Mouse (Mus musculus): ENCODE measurements around the gene Aanat. TPM values are rescaled to one million over a fixed set of nuclear protein-coding genes. Genes with fewer than 3 reads are reported as not detected.

Aanat gene
- polyA plus RNA-seq (2016; fragmentation: Nextera tagmentation; extraction: Ambion mirVana): not detected in 2 replicates

DNA sequence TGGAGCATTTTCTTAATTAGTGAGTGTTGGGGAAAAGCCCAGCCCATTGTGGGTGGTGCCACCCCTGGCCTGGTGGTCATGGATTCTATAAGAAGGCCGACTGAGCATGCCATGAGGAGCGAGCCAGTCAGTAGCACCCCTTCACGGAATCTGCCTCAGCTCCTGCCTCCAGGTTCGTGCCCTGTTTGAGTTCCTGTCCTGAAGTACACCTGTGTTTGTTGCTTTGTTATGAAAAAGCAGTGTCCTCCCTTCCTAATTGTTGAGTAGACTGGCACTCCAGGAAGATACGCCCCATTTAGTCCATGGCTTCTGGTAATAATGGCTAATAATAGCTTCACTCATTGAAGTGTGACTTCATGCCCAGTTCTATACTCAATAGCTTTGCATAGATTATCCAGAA, at the start of gene Aanat:
TSS of gene Aanat (plus strand) at position 123 of the 400 bp plus-strand sequence.
- Histone ChIP-seq H3K27ac (peak within 1 kb of the TSS; percentile 25; the same call in 1 of the 2 replicates), H3K4me3 (0 out of 2 replicates have a peak within 1 kb of the TSS, but pooled peaks have one; percentile 25), H3K4me1 (peaks cover 28% of the 10 kb centered on the region), H3K27me3 (ENCODE audit: insufficient read depth, poor library complexity, severe bottlenecking) (peaks cover 25% of the 10 kb centered on the region), H3K9me3 (no peaks in the 10 kb centered on the region), H3K36me3 (no peaks in the 10 kb centered on the region)
- 65% methylated on average over 5 of the region's 5 CpGs for WGBS
- no peak for DNase-seq (ENCODE audit: low spot score)

DNA sequence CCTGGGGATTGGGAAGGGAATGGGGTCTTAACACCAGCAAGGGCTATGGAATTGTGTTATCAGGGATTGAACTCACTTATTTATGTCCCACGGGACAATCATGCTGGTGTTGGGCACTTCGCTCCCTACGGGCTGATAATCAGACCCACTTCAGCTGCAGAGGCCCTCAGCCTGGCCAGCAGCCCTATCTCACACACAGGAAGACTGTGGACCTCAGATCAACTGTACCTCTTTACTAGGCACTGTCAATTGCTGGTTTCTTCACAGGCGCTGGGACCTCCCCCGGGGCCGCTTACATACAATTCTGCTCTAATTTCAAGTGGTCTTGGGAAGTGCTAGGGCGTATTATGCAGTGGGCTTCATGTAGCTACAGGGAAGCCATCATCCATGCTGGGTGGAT, 49.5 kb upstream of the Aanat start:
- WGBS: 59% methylated on average over 7 of the region's 7 CpGs
- Histone ChIP-seq H3K27ac (0 out of 2 replicates have a peak overlapping the region, but pooled peaks have one; percentile 31), H3K4me1 (peaks cover 63% of the 10 kb centered on the region), H3K36me3 (peaks cover 43% of the 10 kb centered on the region), H3K27me3 (ENCODE audit: insufficient read depth, poor library complexity, severe bottlenecking) (peaks cover 42% of the 10 kb centered on the region), H3K9me3 (no peaks in the 10 kb centered on the region), H3K4me3 (no peak overlapping the region)
- DNase-seq (ENCODE audit: low spot score): no peak

DNA sequence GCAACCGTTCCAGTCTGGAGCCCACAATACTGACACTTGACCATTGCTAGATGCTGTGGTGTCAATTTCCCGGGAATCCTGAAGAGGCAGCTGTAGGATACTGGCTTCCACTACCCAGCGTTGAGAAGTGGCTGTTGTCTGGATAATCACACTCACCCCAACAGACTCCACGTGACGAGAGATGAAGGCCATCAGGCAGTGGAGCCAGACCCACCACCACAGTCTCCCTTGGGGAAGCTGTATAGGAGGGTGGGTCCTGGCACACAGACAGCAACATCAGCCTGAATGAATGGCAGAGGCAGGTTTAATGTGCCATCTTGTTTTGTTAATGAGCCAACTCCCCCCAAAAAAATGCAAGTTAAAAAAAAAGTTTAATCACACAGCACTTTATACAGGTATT, 48.8 kb upstream of the Aanat start:
- Histone ChIP-seq H3K9me3 (no peaks in the 10 kb centered on the region), H3K4me3 (no peak overlapping the region), H3K36me3 (peaks cover 50% of the 10 kb centered on the region), H3K27ac (0 out of 2 replicates have a peak overlapping the region, but pooled peaks have one; percentile 31), H3K27me3 (ENCODE audit: insufficient read depth, poor library complexity, severe bottlenecking) (peaks cover 35% of the 10 kb centered on the region), H3K4me1 (peaks cover 56% of the 10 kb centered on the region)
- WGBS: 46% methylated on average over 5 of the region's 5 CpGs
- no peak for DNase-seq (ENCODE audit: low spot score)

DNA sequence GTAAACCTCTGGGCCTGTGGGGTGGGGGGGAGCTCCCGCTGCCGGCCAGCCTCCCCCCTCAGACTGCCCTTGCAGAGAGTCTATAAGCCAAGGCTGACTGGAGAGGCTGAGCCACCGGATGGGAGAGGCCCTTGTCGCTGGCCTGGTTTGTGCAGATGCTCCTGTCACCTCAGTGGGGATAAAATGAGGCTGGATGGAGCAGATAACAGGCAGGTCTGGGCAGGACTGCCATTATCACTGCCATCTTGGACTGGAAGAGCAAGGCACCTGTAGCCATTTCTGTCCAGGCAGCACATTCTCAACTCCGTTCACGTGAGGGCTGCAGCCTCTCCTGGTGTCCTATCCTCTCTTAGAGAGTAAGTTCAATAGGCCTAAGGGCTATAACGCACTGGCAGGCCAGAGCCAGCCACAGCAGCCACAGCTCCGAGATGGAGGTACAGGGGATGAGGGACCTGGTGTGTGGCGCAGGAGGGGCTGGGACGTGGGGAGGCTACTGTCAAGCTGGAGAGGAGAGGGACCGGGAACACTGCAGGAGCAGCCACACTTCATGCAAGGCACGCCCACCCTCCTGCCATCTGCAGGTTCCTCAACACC, 48.0 kb upstream of the Aanat start:
- no peak overlapping the region for H3K4me3 ChIP-seq
- no peak overlapping the region for H3K27ac ChIP-seq
- peaks cover 48% of the 10 kb centered on the region for H3K4me1 ChIP-seq
- no peaks in the 10 kb centered on the region for H3K9me3 ChIP-seq
- peaks cover 58% of the 10 kb centered on the region for H3K36me3 ChIP-seq
- peaks cover 27% of the 10 kb centered on the region for H3K27me3 ChIP-seq (ENCODE audit: insufficient read depth, poor library complexity, severe bottlenecking)
- DNase-seq (ENCODE audit: low spot score): no peak
- WGBS: 79% methylated on average over 12 of the region's 12 CpGs

DNA sequence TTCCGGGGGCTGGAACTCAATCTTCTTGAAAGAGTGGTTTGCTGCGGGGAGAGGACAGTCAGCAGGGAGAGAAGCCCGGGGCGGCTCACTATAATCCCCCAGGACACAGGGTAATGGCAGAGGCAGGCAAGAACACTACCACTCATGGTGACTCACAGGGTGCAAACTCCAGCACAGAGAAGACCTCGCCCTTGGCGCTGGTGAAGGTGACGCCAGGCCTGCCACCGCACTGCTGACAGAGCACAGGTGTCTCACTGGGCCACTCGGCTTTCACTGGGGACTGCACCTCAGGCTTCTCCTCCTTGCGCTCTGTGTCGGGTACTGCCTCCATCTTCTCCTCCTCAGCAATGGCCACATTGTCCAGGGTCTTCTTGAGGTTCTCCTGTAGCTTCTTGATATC, 45.0 kb upstream of the Aanat start:
- H3K4me3 ChIP-seq: no peak overlapping the region
- H3K27ac ChIP-seq: no peak overlapping the region
- WGBS: 97% methylated on average over 11 of the region's 11 CpGs
- no peak for DNase-seq (ENCODE audit: low spot score)
- H3K36me3 ChIP-seq: peaks cover 88% of the 10 kb centered on the region
- peaks cover 24% of the 10 kb centered on the region for H3K4me1 ChIP-seq
- H3K27me3 ChIP-seq (ENCODE audit: insufficient read depth, poor library complexity, severe bottlenecking): peaks cover 2% of the 10 kb centered on the region; the same call in 1 of the 2 replicates
- H3K9me3 ChIP-seq: no peaks in the 10 kb centered on the region

DNA sequence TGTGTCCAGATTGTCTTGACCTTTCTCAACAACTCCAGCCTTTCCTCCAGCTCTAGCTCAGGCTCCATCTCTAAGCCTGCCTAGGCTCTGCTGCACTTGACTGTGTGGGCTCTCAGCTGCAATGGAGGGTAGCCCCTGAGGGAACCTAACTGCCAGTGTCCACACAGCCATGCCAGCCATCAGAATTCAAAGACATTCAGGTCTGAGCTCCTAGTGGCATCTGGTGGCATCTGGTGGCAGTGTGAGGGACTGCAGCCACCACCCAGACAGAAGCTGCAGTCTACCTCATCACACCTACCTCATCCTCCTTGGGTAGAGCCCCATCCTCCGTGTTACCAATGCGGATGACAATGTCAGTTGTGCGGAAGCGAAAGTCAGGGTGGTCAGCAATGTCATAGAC, 43.1 kb upstream of the Aanat start:
- no peaks in the 10 kb centered on the region for H3K27me3 ChIP-seq (ENCODE audit: insufficient read depth, poor library complexity, severe bottlenecking)
- WGBS: 82% methylated on average over 4 of the region's 4 CpGs
- no peaks in the 10 kb centered on the region for H3K9me3 ChIP-seq
- H3K4me1 ChIP-seq: peaks cover 10% of the 10 kb centered on the region; the same call in 1 of the 2 replicates
- no peak overlapping the region for H3K27ac ChIP-seq
- H3K4me3 ChIP-seq: no peak overlapping the region; the same call in 1 of the 2 replicates
- H3K36me3 ChIP-seq: peaks cover 97% of the 10 kb centered on the region
- DNase-seq (ENCODE audit: low spot score): no peak

DNA sequence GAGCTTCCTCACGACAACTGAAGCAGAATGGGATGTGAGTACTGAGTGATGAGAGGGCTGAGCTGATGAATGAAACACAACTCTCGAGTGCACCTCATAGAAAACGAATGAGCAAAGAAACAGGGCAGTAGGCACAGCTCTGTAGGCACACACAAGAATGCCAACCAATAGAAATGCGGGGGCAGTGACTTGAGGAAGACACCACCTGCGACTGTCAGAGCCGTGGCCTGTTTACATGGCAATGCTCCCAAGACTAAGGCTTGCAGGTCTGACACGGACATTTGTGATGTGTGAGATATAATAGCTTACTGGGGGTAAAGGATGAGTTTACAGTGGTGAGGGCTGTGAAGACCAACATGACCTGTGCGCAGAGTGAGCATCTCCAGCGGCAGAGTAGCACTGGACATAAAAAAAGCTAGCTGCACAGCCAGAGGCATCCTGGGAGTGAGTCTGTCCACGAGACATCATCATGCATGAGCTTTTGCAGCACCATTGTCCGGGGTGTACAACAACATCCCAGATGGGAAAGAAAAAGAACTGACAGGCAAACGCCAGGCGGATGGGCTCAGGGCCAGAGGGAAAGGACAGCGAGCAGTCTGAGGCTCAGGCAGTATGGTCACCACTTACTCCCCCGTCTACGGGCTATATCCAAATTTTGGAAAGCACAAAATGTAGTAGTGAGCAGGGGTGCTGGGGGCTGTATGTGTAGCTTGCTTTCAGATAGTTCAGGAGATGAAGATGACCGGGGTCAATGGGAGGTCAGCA, 38.8 kb upstream of the Aanat start:
- Histone ChIP-seq H3K4me3 (no peak overlapping the region), H3K4me1 (peaks cover 41% of the 10 kb centered on the region), H3K27me3 (ENCODE audit: insufficient read depth, poor library complexity, severe bottlenecking) (no peaks in the 10 kb centered on the region), H3K9me3 (no peaks in the 10 kb centered on the region), H3K36me3 (peaks cover 54% of the 10 kb centered on the region), H3K27ac (no peak overlapping the region)
- 84% methylated on average over 17 of the region's 17 CpGs for WGBS
- no peak for DNase-seq (ENCODE audit: low spot score)

DNA sequence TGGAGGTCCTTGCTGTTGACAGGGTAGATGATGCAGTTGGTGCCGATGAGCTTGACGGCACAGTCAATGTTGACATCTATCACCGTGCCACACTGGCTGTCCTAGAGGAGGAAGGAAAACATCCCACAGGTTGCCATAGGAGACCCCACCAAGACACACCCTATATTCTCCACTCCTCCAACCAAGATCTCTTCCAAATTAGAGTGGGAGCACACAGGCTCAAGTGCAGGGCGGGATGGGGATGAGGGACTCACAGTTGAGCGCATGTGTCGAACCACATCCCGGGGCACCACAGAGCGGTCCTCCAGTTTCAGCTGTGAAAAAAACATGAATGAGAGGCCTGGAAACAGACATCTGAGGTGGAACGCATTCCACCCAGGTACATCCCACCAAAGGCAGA, 37.5 kb upstream of the Aanat start:
- no peak overlapping the region for H3K4me3 ChIP-seq
- peak overlapping the region; percentile 83; the same call in 1 of the 2 replicates for H3K27ac ChIP-seq
- DNase-seq (ENCODE audit: low spot score): no peak
- peaks cover 54% of the 10 kb centered on the region for H3K4me1 ChIP-seq
- no peaks in the 10 kb centered on the region for H3K9me3 ChIP-seq
- peaks cover 46% of the 10 kb centered on the region for H3K36me3 ChIP-seq
- H3K27me3 ChIP-seq (ENCODE audit: insufficient read depth, poor library complexity, severe bottlenecking): no peaks in the 10 kb centered on the region
- 92% methylated on average over 9 of the region's 9 CpGs for WGBS

DNA sequence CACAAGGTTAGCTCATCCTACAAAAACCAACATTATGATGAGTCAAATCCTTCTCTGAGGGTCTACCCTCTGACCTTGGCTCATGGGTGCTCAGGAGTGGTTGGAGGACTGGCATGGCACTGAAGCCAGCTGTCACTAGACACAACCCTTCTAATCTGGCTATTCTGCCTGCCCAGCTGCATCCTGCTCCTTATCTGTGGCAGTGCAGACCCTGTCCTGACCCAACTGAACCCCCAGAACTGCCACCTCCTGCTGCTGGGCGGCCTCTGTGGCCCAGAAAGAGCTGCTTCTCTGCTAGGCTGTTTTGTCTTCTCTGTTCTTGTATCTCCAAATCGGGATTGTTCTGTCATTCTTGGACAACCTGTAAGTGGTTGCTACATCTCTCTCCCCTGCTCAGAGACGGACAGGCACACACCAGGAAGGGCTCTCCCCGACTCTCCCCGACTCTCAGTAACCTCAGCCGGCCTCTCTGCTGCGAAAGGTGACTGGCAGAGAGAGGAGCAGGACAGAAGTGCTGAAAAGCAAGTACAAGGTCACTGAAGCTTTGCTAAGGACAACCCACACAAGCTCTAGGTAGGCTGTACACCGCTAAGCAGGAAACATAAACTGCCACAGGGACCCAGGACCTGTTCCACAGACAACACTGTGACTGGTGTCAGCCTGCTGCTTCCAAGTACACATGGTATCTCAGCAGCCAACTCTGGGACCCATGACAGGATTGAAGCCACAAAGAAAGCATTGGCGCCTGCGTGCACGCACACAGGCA, 36.8 kb upstream of the Aanat start:
- Histone ChIP-seq H3K4me3 (no peak overlapping the region), H3K4me1 (peaks cover 61% of the 10 kb centered on the region), H3K9me3 (no peaks in the 10 kb centered on the region), H3K27ac (peak overlapping the region; percentile 83), H3K27me3 (ENCODE audit: insufficient read depth, poor library complexity, severe bottlenecking) (no peaks in the 10 kb centered on the region), H3K36me3 (peaks cover 40% of the 10 kb centered on the region)
- 56% methylated on average over 11 of the region's 11 CpGs for WGBS
- DNase-seq (ENCODE audit: low spot score): no peak

DNA sequence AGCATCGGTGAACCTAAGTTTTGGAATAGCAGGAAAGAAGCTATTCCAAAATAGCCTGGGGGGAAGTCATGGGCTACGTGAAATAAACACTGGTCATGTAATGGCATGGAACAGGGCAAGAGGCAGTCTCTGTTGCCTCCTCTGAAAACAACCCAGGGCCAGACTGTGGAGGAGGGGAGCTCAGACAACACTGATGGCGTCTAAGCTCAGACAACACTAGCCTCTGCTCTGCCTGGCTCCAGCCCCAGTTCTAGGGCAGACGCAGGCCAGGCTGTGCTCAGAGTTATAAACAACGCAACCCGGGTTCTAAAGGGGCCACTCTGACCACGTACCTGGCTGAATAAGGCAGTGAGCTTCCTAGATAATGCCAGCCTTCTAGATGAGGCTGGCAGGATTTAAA, 35.5 kb upstream of the Aanat start:
- 46% methylated on average over 7 of the region's 7 CpGs for WGBS
- DNase-seq (ENCODE audit: low spot score): no peak
- peaks cover 74% of the 10 kb centered on the region for H3K4me1 ChIP-seq
- H3K27me3 ChIP-seq (ENCODE audit: insufficient read depth, poor library complexity, severe bottlenecking): no peaks in the 10 kb centered on the region
- H3K27ac ChIP-seq: peak overlapping the region; percentile 83
- H3K4me3 ChIP-seq: no peak overlapping the region
- no peaks in the 10 kb centered on the region for H3K9me3 ChIP-seq
- peaks cover 27% of the 10 kb centered on the region for H3K36me3 ChIP-seq

DNA sequence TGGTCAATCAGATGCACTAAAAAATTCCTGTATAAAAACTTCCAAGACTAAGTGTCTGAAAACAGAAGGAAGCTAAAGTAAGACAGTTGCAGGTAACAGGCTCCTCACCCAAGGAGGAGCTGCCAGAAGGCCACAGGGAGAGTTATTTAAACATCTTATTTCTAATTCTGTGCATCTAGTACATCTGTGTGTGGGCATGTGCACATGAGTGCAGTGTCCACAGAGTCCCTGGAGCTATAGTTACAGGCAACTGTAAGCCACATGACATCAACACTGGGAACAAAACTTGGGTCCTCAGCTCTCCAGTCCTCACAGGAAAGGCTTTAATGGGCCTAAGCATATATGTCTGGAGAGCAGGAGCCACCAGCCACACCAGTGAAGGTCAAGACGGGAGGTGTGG, 34.0 kb upstream of the Aanat start:
- 80% methylated on average over 1 of the region's 1 CpGs for WGBS
- Histone ChIP-seq H3K4me3 (no peak overlapping the region), H3K27me3 (ENCODE audit: insufficient read depth, poor library complexity, severe bottlenecking) (no peaks in the 10 kb centered on the region), H3K4me1 (peaks cover 88% of the 10 kb centered on the region), H3K9me3 (no peaks in the 10 kb centered on the region), H3K27ac (peak overlapping the region; percentile 83; the same call in 1 of the 2 replicates), H3K36me3 (peaks cover 12% of the 10 kb centered on the region)
- no peak for DNase-seq (ENCODE audit: low spot score)

DNA sequence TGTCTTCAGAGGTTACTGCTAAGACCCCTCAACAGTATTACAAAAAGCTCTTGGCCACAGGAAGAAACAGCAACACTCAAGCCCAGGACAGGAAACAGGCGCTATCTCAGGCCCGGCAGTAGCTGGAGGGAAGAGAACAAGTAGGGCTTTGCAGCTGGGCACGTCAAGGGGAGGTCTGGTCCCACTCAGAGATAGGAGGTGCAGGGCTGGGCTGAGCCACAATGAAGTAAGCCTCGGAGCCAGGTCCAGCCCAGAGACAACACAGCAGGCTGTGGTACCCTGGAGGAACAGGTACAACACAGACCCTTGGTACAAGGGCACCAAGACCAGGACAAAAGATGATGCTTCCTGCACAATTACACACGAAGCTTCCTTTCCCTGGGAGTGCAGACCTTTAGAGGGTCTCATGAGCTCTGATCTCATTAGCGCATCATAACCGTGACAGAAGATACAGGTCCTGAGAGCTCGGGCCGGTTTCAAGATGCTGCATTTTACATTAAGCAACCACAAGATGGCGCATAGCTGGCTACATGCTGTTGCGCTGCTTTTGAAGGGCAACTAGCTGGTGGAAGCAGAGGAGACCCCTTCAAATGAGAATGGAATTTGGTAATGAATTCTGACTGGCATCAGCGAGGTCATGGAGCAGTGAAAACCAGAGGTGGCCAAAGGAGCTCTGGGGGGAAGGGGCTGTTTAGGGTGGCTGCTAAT, 31.9 kb upstream of the Aanat start:
- H3K27ac ChIP-seq: peak overlapping the region; percentile 72
- H3K9me3 ChIP-seq: no peaks in the 10 kb centered on the region
- no peaks in the 10 kb centered on the region for H3K27me3 ChIP-seq (ENCODE audit: insufficient read depth, poor library complexity, severe bottlenecking)
- H3K4me1 ChIP-seq: peaks cover 96% of the 10 kb centered on the region
- H3K36me3 ChIP-seq: 0 out of 2 replicates have a peak, but pooled peaks cover 5% of the 10 kb centered on the region
- no peak overlapping the region; the same call in 1 of the 2 replicates for H3K4me3 ChIP-seq
- WGBS: 17% methylated on average over 12 of the region's 12 CpGs
- DNase-seq (ENCODE audit: low spot score): peak; percentile 93

All from heart, embryonic 10.5 days (tissue).